Mouse (Mus musculus): ENCODE measurements around the gene Gnat2. TPM values are rescaled to one million over a fixed set of nuclear protein-coding genes. Genes with fewer than 3 reads are reported as not detected.
A peak's percentile ranks its signal among the peaks of the same experiment; 100 is the strongest.

The Gnat2 gene
- polyA plus RNA-seq, 1 experiment from 2014 or later = 0.73 TPM

GRCm38 (mm10) chr3:108082251-108082875, 10.2 kb upstream of the Gnat2 start:
- H3K9ac ChIP-seq (ENCODE audit: low read length) = peak overlapping the region; percentile 27; the same call in 1 of the 2 replicates
- H3K4me2 ChIP-seq (ENCODE audit: low read depth) = no peak overlapping the region
- H3K27me3 ChIP-seq (ENCODE audit: control insufficient read depth, insufficient read depth, low read length) = no peaks in the 10 kb centered on the region
- H3K9me3 ChIP-seq (ENCODE audit: control insufficient read depth, low read length) = no peaks in the 10 kb centered on the region
- WGBS = 93% methylated on average over 1 of the region's 1 CpGs
- H3K4me3 ChIP-seq (ENCODE audit: low read depth, low read length) = no peak overlapping the region
- DNase-seq (ENCODE audit: low spot score) = no peak
- peaks cover 16% of the 10 kb centered on the region for H3K4me1 ChIP-seq (ENCODE audit: control insufficient read depth, insufficient read depth, low read length)
- peaks cover 2% of the 10 kb centered on the region; the same call in 1 of the 2 replicates for H3K36me3 ChIP-seq (ENCODE audit: control insufficient read depth, insufficient read depth, low read length)
- no peak for ATAC-seq (ENCODE audit: insufficient read depth, low FRiP score, low TSS enrichment)
- H3K27ac ChIP-seq (ENCODE audit: low read depth, low read length) = no peak overlapping the region

GRCm38 (mm10) chr3:108083161-108083560, 9.4 kb upstream of the Gnat2 start:
- DNase-seq (ENCODE audit: low spot score) = no peak
- H3K4me3 ChIP-seq (ENCODE audit: low read depth, low read length) = no peak overlapping the region
- no peak for ATAC-seq (ENCODE audit: insufficient read depth, low FRiP score, low TSS enrichment)
- no peaks in the 10 kb centered on the region for H3K9me3 ChIP-seq (ENCODE audit: control insufficient read depth, low read length)
- H3K27ac ChIP-seq (ENCODE audit: low read depth, low read length) = no peak overlapping the region
- H3K4me1 ChIP-seq (ENCODE audit: control insufficient read depth, insufficient read depth, low read length) = peaks cover 16% of the 10 kb centered on the region
- H3K27me3 ChIP-seq (ENCODE audit: control insufficient read depth, insufficient read depth, low read length) = no peaks in the 10 kb centered on the region
- no peak overlapping the region for H3K4me2 ChIP-seq (ENCODE audit: low read depth)
- 59% methylated on average over 2 of the region's 2 CpGs for WGBS
- peaks cover 2% of the 10 kb centered on the region; the same call in 1 of the 2 replicates for H3K36me3 ChIP-seq (ENCODE audit: control insufficient read depth, insufficient read depth, low read length)
- H3K9ac ChIP-seq (ENCODE audit: low read length) = no peak overlapping the region

GRCm38 (mm10) chr3:108083904-108084407, 8.6 kb upstream of the Gnat2 start:
- no peak overlapping the region for H3K27ac ChIP-seq (ENCODE audit: low read depth, low read length)
- ATAC-seq (ENCODE audit: insufficient read depth, low FRiP score, low TSS enrichment) = no peak
- H3K9ac ChIP-seq (ENCODE audit: low read length) = no peak overlapping the region
- H3K27me3 ChIP-seq (ENCODE audit: control insufficient read depth, insufficient read depth, low read length) = no peaks in the 10 kb centered on the region
- H3K4me1 ChIP-seq (ENCODE audit: control insufficient read depth, insufficient read depth, low read length) = peaks cover 16% of the 10 kb centered on the region
- WGBS = 85% methylated on average over 4 of the region's 4 CpGs
- no peak for DNase-seq (ENCODE audit: low spot score)
- H3K4me3 ChIP-seq (ENCODE audit: low read depth, low read length) = no peak overlapping the region
- H3K9me3 ChIP-seq (ENCODE audit: control insufficient read depth, low read length) = no peaks in the 10 kb centered on the region
- H3K4me2 ChIP-seq (ENCODE audit: low read depth) = no peak overlapping the region
- peaks cover 2% of the 10 kb centered on the region; the same call in 1 of the 2 replicates for H3K36me3 ChIP-seq (ENCODE audit: control insufficient read depth, insufficient read depth, low read length)

- no peak for DNase-seq (ENCODE audit: low spot score)
- WGBS = 20% methylated on average over 13 of the region's 13 CpGs
- Histone ChIP-seq H3K9ac (ENCODE audit: low read length) (peak overlapping the region; percentile 65), H3K27ac (ENCODE audit: low read depth, low read length) (peak overlapping the region; percentile 78; the same call in 1 of the 2 replicates), H3K4me1 (ENCODE audit: control insufficient read depth, insufficient read depth, low read length) (peaks cover 16% of the 10 kb centered on the region), H3K36me3 (ENCODE audit: control insufficient read depth, insufficient read depth, low read length) (peaks cover 2% of the 10 kb centered on the region; the same call in 1 of the 2 replicates), H3K9me3 (ENCODE audit: control insufficient read depth, low read length) (no peaks in the 10 kb centered on the region), H3K4me3 (ENCODE audit: low read depth, low read length) (peak overlapping the region; percentile 67), H3K4me2 (ENCODE audit: low read depth) (peak overlapping the region; percentile 100), H3K27me3 (ENCODE audit: control insufficient read depth, insufficient read depth, low read length) (no peaks in the 10 kb centered on the region)
- peak; percentile 24; the same call in 1 of the 2 replicates for ATAC-seq (ENCODE audit: insufficient read depth, low FRiP score, low TSS enrichment)
These were observed 7.8 kb upstream of the Gnat2 start for GRCm38 (mm10) chr3:108084767-108085270.

- no peaks in the 10 kb centered on the region for H3K9me3 ChIP-seq (ENCODE audit: control insufficient read depth, low read length)
- H3K4me1 ChIP-seq (ENCODE audit: control insufficient read depth, insufficient read depth, low read length) = peaks cover 16% of the 10 kb centered on the region
- peaks cover 2% of the 10 kb centered on the region; the same call in 1 of the 2 replicates for H3K36me3 ChIP-seq (ENCODE audit: control insufficient read depth, insufficient read depth, low read length)
- ATAC-seq (ENCODE audit: insufficient read depth, low FRiP score, low TSS enrichment) = peak; percentile 87
- peak overlapping the region; percentile 67 for H3K4me3 ChIP-seq (ENCODE audit: low read depth, low read length)
- H3K9ac ChIP-seq (ENCODE audit: low read length) = peak overlapping the region; percentile 65
- 0% methylated on average over 14 of the region's 14 CpGs for WGBS
- peak; percentile 91 for DNase-seq (ENCODE audit: low spot score)
- peak overlapping the region; percentile 78 for H3K27ac ChIP-seq (ENCODE audit: low read depth, low read length)
- H3K27me3 ChIP-seq (ENCODE audit: control insufficient read depth, insufficient read depth, low read length) = no peaks in the 10 kb centered on the region
- H3K4me2 ChIP-seq (ENCODE audit: low read depth) = peak overlapping the region; percentile 100
These were observed 7.3 kb upstream of the Gnat2 start for GRCm38 (mm10) chr3:108085281-108085720.

- Histone ChIP-seq H3K4me1 (ENCODE audit: control insufficient read depth, insufficient read depth, low read length) (peaks cover 16% of the 10 kb centered on the region), H3K27ac (ENCODE audit: low read depth, low read length) (peak overlapping the region; percentile 78), H3K36me3 (ENCODE audit: control insufficient read depth, insufficient read depth, low read length) (0 out of 2 replicates have a peak, but pooled peaks cover 2% of the 10 kb centered on the region), H3K4me3 (ENCODE audit: low read depth, low read length) (peak overlapping the region; percentile 67), H3K27me3 (ENCODE audit: control insufficient read depth, insufficient read depth, low read length) (no peaks in the 10 kb centered on the region), H3K4me2 (ENCODE audit: low read depth) (peak overlapping the region; percentile 100), H3K9ac (ENCODE audit: low read length) (peak overlapping the region; percentile 65), H3K9me3 (ENCODE audit: control insufficient read depth, low read length) (no peaks in the 10 kb centered on the region)
- DNase-seq (ENCODE audit: low spot score) (peak; percentile 64), ATAC-seq (ENCODE audit: insufficient read depth, low FRiP score, low TSS enrichment) (peak; percentile 58)
- 0% methylated on average over 31 of the region's 31 CpGs for WGBS
These were observed 6.7 kb upstream of the Gnat2 start for GRCm38 (mm10) chr3:108085721-108086469.

GRCm38 (mm10) chr3:108086470-108086979, 6.1 kb upstream of the Gnat2 start, which contains the start of gene Ampd2:
Gene Ampd2 (minus strand): TSS chr3:108086651.
- H3K27ac ChIP-seq (ENCODE audit: low read depth, low read length) = peak within 1 kb of the TSS; percentile 78
- peaks cover 16% of the 10 kb centered on the region for H3K4me1 ChIP-seq (ENCODE audit: control insufficient read depth, insufficient read depth, low read length)
- ATAC-seq (ENCODE audit: insufficient read depth, low FRiP score, low TSS enrichment) (peak; percentile 46), DNase-seq (ENCODE audit: low spot score) (peak; percentile 84)
- WGBS = 0% methylated on average over 29 of the region's 29 CpGs
- H3K27me3 ChIP-seq (ENCODE audit: control insufficient read depth, insufficient read depth, low read length) = no peaks in the 10 kb centered on the region
- H3K9me3 ChIP-seq (ENCODE audit: control insufficient read depth, low read length) = no peaks in the 10 kb centered on the region
- peak within 1 kb of the TSS; percentile 65 for H3K9ac ChIP-seq (ENCODE audit: low read length)
- H3K4me3 ChIP-seq (ENCODE audit: low read depth, low read length) = peak within 1 kb of the TSS; percentile 67
- H3K36me3 ChIP-seq (ENCODE audit: control insufficient read depth, insufficient read depth, low read length) = 0 out of 2 replicates have a peak, but pooled peaks cover 2% of the 10 kb centered on the region
- H3K4me2 ChIP-seq (ENCODE audit: low read depth) = peak within 1 kb of the TSS; percentile 100

- Histone ChIP-seq H3K36me3 (ENCODE audit: control insufficient read depth, insufficient read depth, low read length) (0 out of 2 replicates have a peak, but pooled peaks cover 2% of the 10 kb centered on the region), H3K4me2 (ENCODE audit: low read depth) (no peak overlapping the region), H3K4me1 (ENCODE audit: control insufficient read depth, insufficient read depth, low read length) (peaks cover 16% of the 10 kb centered on the region)
These were observed 5.3 kb upstream of the Gnat2 start for GRCm38 (mm10) chr3:108087329-108087728.

More at GRCm38 (mm10) chr3:108087329-108087728, 5.3 kb upstream of the Gnat2 start:
- H3K27ac ChIP-seq (ENCODE audit: low read depth, low read length) = no peak overlapping the region
- 76% methylated on average over 3 of the region's 3 CpGs for WGBS
- H3K9ac ChIP-seq (ENCODE audit: low read length) = no peak overlapping the region
- no peak for ATAC-seq (ENCODE audit: insufficient read depth, low FRiP score, low TSS enrichment)
- H3K4me3 ChIP-seq (ENCODE audit: low read depth, low read length) = no peak overlapping the region
- no peaks in the 10 kb centered on the region for H3K9me3 ChIP-seq (ENCODE audit: control insufficient read depth, low read length)
- no peak for DNase-seq (ENCODE audit: low spot score)
- H3K27me3 ChIP-seq (ENCODE audit: control insufficient read depth, insufficient read depth, low read length) = no peaks in the 10 kb centered on the region

Measured in neural tube, embryonic 11.5 days (tissue).